ENCODE assay signal across 13 mouse cellular contexts in the genomic region with DNA sequence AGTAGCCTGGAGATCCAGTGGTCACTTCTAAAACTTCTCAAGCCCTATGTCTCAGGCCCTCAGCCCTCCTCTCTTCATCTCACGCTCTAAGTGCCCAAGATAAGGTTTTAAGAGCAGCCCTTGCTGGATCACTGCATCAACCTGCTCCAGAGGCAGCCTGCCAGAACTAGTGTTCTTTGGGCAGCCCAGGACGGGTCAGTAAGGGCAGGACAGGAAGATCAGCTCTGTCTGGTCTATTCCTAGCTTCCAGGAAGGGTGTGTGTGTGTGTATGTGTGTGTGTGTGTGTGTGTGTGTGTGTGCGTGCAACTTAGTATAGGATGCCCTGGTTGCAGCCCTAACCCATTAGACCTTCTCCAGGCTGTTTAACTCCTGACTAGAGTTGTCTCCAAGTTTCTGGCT. TPM values are rescaled to one million over a fixed set of nuclear protein-coding genes. Genes with fewer than 3 reads are reported as not detected.
DNase-seq lines count a peak whose midpoint lies in the region; ATAC-seq and TF ChIP-seq lines count a peak whose summit lies in the region.
"Had no signal": no experiment of that assay in that cellular context is flagged by ENCODE, and none has a peak within 500 bp of the region (broad histone marks: within the 10 kb centered on the region; RNA-seq: fewer than 3 reads in every experiment).

No protein-coding gene starts in this region.

- no peak for ATAC-seq in intestine, embryonic 15.5 days
- no peak for ATAC-seq in intestine, postnatal 0 days
- ATAC-seq in liver, postnatal 0 days: peak; percentile 22; the same call in 1 of the 2 replicates
- no peak for ATAC-seq in activated CD4-positive, CD25-positive, alpha-beta regulatory T cell, adult 4 months
- no peak for ATAC-seq in forebrain, embryonic 16.5 days

- no peaks in the 10 kb centered on the region for H3K9me3 ChIP-seq in intestine, embryonic 15.5 days
- H3K9me3 ChIP-seq in intestine, postnatal 0 days (ENCODE audit: control insufficient read depth): no peaks in the 10 kb centered on the region
- no peaks in the 10 kb centered on the region for H3K9me3 ChIP-seq in liver, postnatal 0 days (ENCODE audit: low read length)
- H3K9me3 ChIP-seq in forebrain, embryonic 16.5 days (ENCODE audit: control insufficient read depth, low read length): no peaks in the 10 kb centered on the region
- H3K9me3 ChIP-seq: embryonic facial prominence, embryonic 15.5 days; neural tube, embryonic 12.5 days had no signal

- H3K9ac ChIP-seq in intestine, embryonic 15.5 days: no peak overlapping the region
- H3K9ac ChIP-seq in intestine, postnatal 0 days (ENCODE audit: low read depth, low read length): no peak overlapping the region
- H3K9ac ChIP-seq in liver, postnatal 0 days (replicated peaks): peak overlapping the region; percentile 68
- no peak overlapping the region for H3K9ac ChIP-seq in forebrain, embryonic 16.5 days (replicated peaks; ENCODE audit: low read depth, low read length)
- H3K9ac ChIP-seq: embryonic facial prominence, embryonic 15.5 days; neural tube, embryonic 12.5 days had no signal

- H3K27me3 ChIP-seq in intestine, embryonic 15.5 days (replicated peaks): no peaks in the 10 kb centered on the region
- no peaks in the 10 kb centered on the region for H3K27me3 ChIP-seq in intestine, postnatal 0 days (replicated peaks; ENCODE audit: control insufficient read depth, insufficient read depth, low read length)
- no peaks in the 10 kb centered on the region for H3K27me3 ChIP-seq in liver, postnatal 0 days (ENCODE audit: insufficient read depth, low read length)
- peaks cover 2% of the 10 kb centered on the region; the same call in 1 of the 2 replicates for H3K27me3 ChIP-seq in forebrain, embryonic 16.5 days (replicated peaks; ENCODE audit: control insufficient read depth, insufficient read depth, low read length)

- peaks cover 7% of the 10 kb centered on the region; the same call in 1 of the 2 replicates for H3K4me1 ChIP-seq in intestine, embryonic 15.5 days (replicated peaks)
- H3K4me1 ChIP-seq in intestine, postnatal 0 days (replicated peaks; ENCODE audit: control insufficient read depth, insufficient read depth, low read length): peaks cover 10% of the 10 kb centered on the region; the same call in 1 of the 2 replicates
- H3K4me1 ChIP-seq in brown adipose tissue, adult 24 weeks (ENCODE audit: control insufficient read depth, insufficient read depth, insufficient read length, low read length): no peaks in the 10 kb centered on the region
- peaks cover 48% of the 10 kb centered on the region for H3K4me1 ChIP-seq in liver, postnatal 0 days (ENCODE audit: insufficient read depth)
- H3K4me1 ChIP-seq in forebrain, embryonic 16.5 days (replicated peaks; ENCODE audit: control insufficient read depth, insufficient read depth, low read length): no peaks in the 10 kb centered on the region
- H3K4me1 ChIP-seq: neural tube, embryonic 12.5 days had no signal

- peak overlapping the region; percentile 16; the same call in 1 of the 2 replicates for H3K4me2 ChIP-seq in intestine, embryonic 15.5 days (replicated peaks)
- H3K4me2 ChIP-seq in intestine, postnatal 0 days (replicated peaks; ENCODE audit: low read depth): no peak overlapping the region
- H3K4me2 ChIP-seq in liver, postnatal 0 days (ENCODE audit: low read depth, low read length): peak overlapping the region; percentile 86
- no peak overlapping the region for H3K4me2 ChIP-seq in forebrain, embryonic 16.5 days (ENCODE audit: low read length)
- H3K4me2 ChIP-seq: neural tube, embryonic 12.5 days had no signal

- no peak overlapping the region; the same call in 1 of the 2 replicates for H3K4me3 ChIP-seq in intestine, embryonic 15.5 days (replicated peaks)
- H3K4me3 ChIP-seq in intestine, postnatal 0 days (ENCODE audit: low read depth, low read length): no peak overlapping the region
- peak overlapping the region; percentile 64 for H3K4me3 ChIP-seq in brown adipose tissue, adult 24 weeks (ENCODE audit: insufficient read depth, low read depth, low read length)
- H3K4me3 ChIP-seq in liver, postnatal 0 days (ENCODE audit: low read depth, low read length): peak overlapping the region; percentile 56
- no peak overlapping the region for H3K4me3 ChIP-seq in forebrain, embryonic 16.5 days (replicated peaks; ENCODE audit: low read length)
- H3K4me3 ChIP-seq: neural tube, embryonic 12.5 days had no signal

- no peak overlapping the region for H3K27ac ChIP-seq in intestine, embryonic 15.5 days
- no peak overlapping the region for H3K27ac ChIP-seq in intestine, postnatal 0 days (ENCODE audit: low read depth, low read length)
- H3K27ac ChIP-seq in brown adipose tissue, adult 24 weeks (replicated peaks; ENCODE audit: low read depth, low read length): peak overlapping the region; percentile 66; the same call in 1 of the 2 replicates
- peak overlapping the region; percentile 78 for H3K27ac ChIP-seq in liver, postnatal 0 days (ENCODE audit: low read depth)
- H3K27ac ChIP-seq in forebrain, embryonic 16.5 days (ENCODE audit: low read length): no peak overlapping the region
- H3K27ac ChIP-seq: embryonic facial prominence, embryonic 15.5 days; neural tube, embryonic 12.5 days had no signal

- no peak for TF ChIP-seq EP300 in liver, postnatal 0 days (IDR thresholded peaks at IDR 0.05; ENCODE audit: low read depth)

- no peaks in the 10 kb centered on the region for H3K36me3 ChIP-seq in intestine, embryonic 15.5 days
- no peaks in the 10 kb centered on the region for H3K36me3 ChIP-seq in intestine, postnatal 0 days (ENCODE audit: control insufficient read depth, insufficient read depth)
- no peaks in the 10 kb centered on the region for H3K36me3 ChIP-seq in liver, postnatal 0 days (replicated peaks; ENCODE audit: insufficient read depth, low read length)
- H3K36me3 ChIP-seq in forebrain, embryonic 16.5 days (ENCODE audit: control insufficient read depth, insufficient read depth): no peaks in the 10 kb centered on the region
- H3K36me3 ChIP-seq: embryonic facial prominence, embryonic 15.5 days; neural tube, embryonic 12.5 days had no signal

- intact Hi-C loops in heart, postnatal 36 days (cut with DNase I): no loop called here

- no peak for TF ChIP-seq CTCF in intestine, postnatal 0 days (IDR thresholded peaks at IDR 0.05; ENCODE audit: low read depth)
- no peak for TF ChIP-seq CTCF in liver, postnatal 0 days (IDR thresholded peaks at IDR 0.05; ENCODE audit: low read depth)

- peak; percentile 14 to 27 for DNase-seq in heart, postnatal 36 days
- no peak for DNase-seq in liver, postnatal 0 days
- no peak for DNase-seq in Muller cell, postnatal 12 days (ENCODE audit: inconsistent ontology term)
- DNase-seq: left cerebral cortex, postnatal 4 days had no signal

- WGBS in intestine, embryonic 15.5 days: 56% methylated on average over 3 of the region's 3 CpGs
- WGBS in intestine, postnatal 0 days: 59% methylated on average over 3 of the region's 3 CpGs
- 30% methylated on average over 3 of the region's 3 CpGs for WGBS in liver, postnatal 0 days (ENCODE audit: insufficient replicate concordance)
- 68% methylated on average over 3 of the region's 3 CpGs for WGBS in forebrain, embryonic 16.5 days

RNA-seq across cellular contexts. Expression of a gene that starts 0.7 kb away (rescaled TPM):
- polyA plus RNA-seq in intestine, embryonic 15.5 days (2015; fragmentation: Nextera tagmentation; extraction: Ambion mirVana): 0.85 and 1.2 TPM in 2 replicates
- polyA plus RNA-seq in intestine, postnatal 0 days (2015; fragmentation: Nextera tagmentation; extraction: Ambion mirVana): 1.2 and 1.3 TPM in 2 replicates
- not detected in 2 replicates for polyA plus RNA-seq in brown adipose tissue, adult 24 weeks (2012; ENCODE audit: insufficient read depth, insufficient read length, missing spikeins)
- 1 to 10 TPM in 1 of 2 experiments, under 1 TPM in 1; 0.47 to 1.0 TPM for total RNA-seq in heart, postnatal 36 days (2021)
- 2.8 and 3.1 TPM in 2 replicates for polyA plus RNA-seq in liver, postnatal 0 days (2015; fragmentation: Nextera tagmentation; extraction: Ambion mirVana)
- 10 to 100 TPM; 51.5 to 69.6 TPM for polyA plus RNA-seq in activated CD4-positive, CD25-positive, alpha-beta regulatory T cell, adult 4 months (2017; shearing (Covaris generic))
- 0.71 and 1.4 TPM in 2 replicates for polyA plus RNA-seq in forebrain, embryonic 16.5 days (2015; fragmentation: Nextera tagmentation; extraction: Ambion mirVana)

RNA-seq across cellular contexts. Expression of a gene that starts 7.7 kb away (rescaled TPM):
- polyA plus RNA-seq in intestine, embryonic 15.5 days (2015; fragmentation: Nextera tagmentation; extraction: Ambion mirVana): 121 and 128 TPM in 2 replicates
- 85.3 and 93.0 TPM in 2 replicates for polyA plus RNA-seq in intestine, postnatal 0 days (2015; fragmentation: Nextera tagmentation; extraction: Ambion mirVana)
- 87.3 and 88.0 TPM in 2 replicates for polyA plus RNA-seq in brown adipose tissue, adult 24 weeks (2012; ENCODE audit: insufficient read depth, insufficient read length, missing spikeins)
- 10 to 100 TPM; 47.7 to 48.1 TPM for total RNA-seq in heart, postnatal 36 days (2021)
- polyA plus RNA-seq in liver, postnatal 0 days (2015; fragmentation: Nextera tagmentation; extraction: Ambion mirVana): 50.5 and 56.0 TPM in 2 replicates
- polyA plus RNA-seq in activated CD4-positive, CD25-positive, alpha-beta regulatory T cell, adult 4 months (2017; shearing (Covaris generic)): 10 to 100 TPM; 46.7 to 58.6 TPM
- polyA plus RNA-seq in forebrain, embryonic 16.5 days (2015; fragmentation: Nextera tagmentation; extraction: Ambion mirVana): 56.3 and 59.7 TPM in 2 replicates

RNA-seq across cellular contexts. Expression of a gene that starts 27.8 kb away (rescaled TPM):
- polyA plus RNA-seq in intestine, embryonic 15.5 days (2015; fragmentation: Nextera tagmentation; extraction: Ambion mirVana): not detected in 2 replicates
- polyA plus RNA-seq in intestine, postnatal 0 days (2015; fragmentation: Nextera tagmentation; extraction: Ambion mirVana): 0.04 and 0.16 TPM in 2 replicates
- not detected in 2 replicates for polyA plus RNA-seq in brown adipose tissue, adult 24 weeks (2012; ENCODE audit: insufficient read depth, insufficient read length, missing spikeins)
- total RNA-seq in heart, postnatal 36 days (2021): not detected
- not detected in 2 replicates for polyA plus RNA-seq in liver, postnatal 0 days (2015; fragmentation: Nextera tagmentation; extraction: Ambion mirVana)
- not detected for polyA plus RNA-seq in activated CD4-positive, CD25-positive, alpha-beta regulatory T cell, adult 4 months (2017; shearing (Covaris generic))
- 0.27 TPM in 1 of 2 replicates, not detected in the other for polyA plus RNA-seq in forebrain, embryonic 16.5 days (2015; fragmentation: Nextera tagmentation; extraction: Ambion mirVana)
- total RNA-seq: heart, postnatal 10 days had no signal
- polyA plus RNA-seq: stomach, embryonic 14.5 days had no signal

RNA-seq across cellular contexts. Expression of a gene that starts 40.6 kb away (rescaled TPM):
- polyA plus RNA-seq in intestine, embryonic 15.5 days (2015; fragmentation: Nextera tagmentation; extraction: Ambion mirVana): 22.3 and 26.0 TPM in 2 replicates
- 7.8 and 8.5 TPM in 2 replicates for polyA plus RNA-seq in intestine, postnatal 0 days (2015; fragmentation: Nextera tagmentation; extraction: Ambion mirVana)
- not detected in 2 replicates for polyA plus RNA-seq in brown adipose tissue, adult 24 weeks (2012; ENCODE audit: insufficient read depth, insufficient read length, missing spikeins)
- total RNA-seq in heart, postnatal 36 days (2021): under 1 TPM; 0.33 to 0.53 TPM
- 14.0 and 15.9 TPM in 2 replicates for polyA plus RNA-seq in liver, postnatal 0 days (2015; fragmentation: Nextera tagmentation; extraction: Ambion mirVana)
- 10 to 100 TPM in 1 of 2 experiments, 1 to 10 TPM in 1; 9.2 to 12.4 TPM for polyA plus RNA-seq in activated CD4-positive, CD25-positive, alpha-beta regulatory T cell, adult 4 months (2017; shearing (Covaris generic))
- 22.1 and 23.9 TPM in 2 replicates for polyA plus RNA-seq in forebrain, embryonic 16.5 days (2015; fragmentation: Nextera tagmentation; extraction: Ambion mirVana)

RNA-seq across cellular contexts. Expression of a gene that starts 44.8 kb away (rescaled TPM):
- polyA plus RNA-seq in intestine, embryonic 15.5 days (2015; fragmentation: Nextera tagmentation; extraction: Ambion mirVana): not detected in 2 replicates
- polyA plus RNA-seq in intestine, postnatal 0 days (2015; fragmentation: Nextera tagmentation; extraction: Ambion mirVana): not detected in 2 replicates
- not detected in 2 replicates for polyA plus RNA-seq in brown adipose tissue, adult 24 weeks (2012; ENCODE audit: insufficient read depth, insufficient read length, missing spikeins)
- total RNA-seq in heart, postnatal 36 days (2021): not detected
- not detected in 2 replicates for polyA plus RNA-seq in liver, postnatal 0 days (2015; fragmentation: Nextera tagmentation; extraction: Ambion mirVana)
- polyA plus RNA-seq in activated CD4-positive, CD25-positive, alpha-beta regulatory T cell, adult 4 months (2017; shearing (Covaris generic)): not detected
- 0.43 and 0.84 TPM in 2 replicates for polyA plus RNA-seq in forebrain, embryonic 16.5 days (2015; fragmentation: Nextera tagmentation; extraction: Ambion mirVana)
- total RNA-seq: heart, postnatal 10 days had no signal
- polyA plus RNA-seq: embryonic facial prominence, embryonic 15.5 days; neural tube, embryonic 12.5 days; stomach, embryonic 14.5 days had no signal

Comparison
In these comparisons a context has a peak if more than half of its experiments do, and no peak if none do; other contexts are left out.
1. H3K4me2 ChIP-seq: peak in intestine, embryonic 15.5 days (single experiment) and liver, postnatal 0 days (single experiment); none in intestine, postnatal 0 days (single experiment) and forebrain, embryonic 16.5 days (single experiment).
2. H3K27ac ChIP-seq: peak in brown adipose tissue, adult 24 weeks (single experiment) and liver, postnatal 0 days (single experiment); none in intestine, embryonic 15.5 days (single experiment), intestine, postnatal 0 days (single experiment) and forebrain, embryonic 16.5 days (single experiment).
3. H3K4me3 ChIP-seq: peak in brown adipose tissue, adult 24 weeks (single experiment) and liver, postnatal 0 days (single experiment); none in intestine, embryonic 15.5 days (single experiment), intestine, postnatal 0 days (single experiment) and forebrain, embryonic 16.5 days (single experiment).
4. DNase-seq: peak in heart, postnatal 36 days (2 of 2); none in liver, postnatal 0 days (single experiment) and Muller cell, postnatal 12 days (single experiment).
5. RNA of a gene that starts 0.7 kb away (polyA plus RNA-seq): 51.5 to 69.6 TPM in activated CD4-positive, CD25-positive, alpha-beta regulatory T cell, adult 4 months; 2.8 to 3.1 TPM in liver, postnatal 0 days, 0.71 to 1.4 TPM in forebrain, embryonic 16.5 days, 1.2 to 1.3 TPM in intestine, postnatal 0 days, 0.85 to 1.2 TPM in intestine, embryonic 15.5 days and not detected in brown adipose tissue, adult 24 weeks; every median in the first group is over 10 times any median in the second.